Mouse (Mus musculus) midbrain, embryonic 14.5 days (tissue): ENCODE data around the gene Zfand6. TPM values are rescaled to one million over a fixed set of nuclear protein-coding genes. Genes with fewer than 3 reads are reported as not detected.

ENCODE experiments used
- ATAC-seq: fragments of 200-750 bp; cut with Nextera tagmentation; 2 replicates; pipeline ENCODE4 v1.8.0; 2017; ENCODE audit warnings: moderate number of reproducible peaks, moderate library complexity; ENCODE audit not compliant: low FRiP score, low TSS enrichment
- DNase-seq: peaks from one replicate; pipeline ENCODE4 v3.0.0-alpha.2; 2015
- H3K27ac ChIP-seq: fragments of 300-500 bp; sonication (generic); replicated peaks from 2 replicates; pipeline ENCODE4 v1.5.1; 2014; ENCODE audit warnings: mild to moderate bottlenecking, low read depth, low read length, moderate library complexity
- H3K27me3 ChIP-seq: fragments of 300-500 bp; sonication (generic); 2 replicates; pipeline ENCODE4 v1.6.1; 2014; ENCODE audit warnings: low read length, control low read depth, mixed read lengths; ENCODE audit not compliant: control insufficient read depth, insufficient read depth
- H3K36me3 ChIP-seq: fragments of 300-500 bp; sonication (generic); 2 replicates; pipeline ENCODE4 v1.6.1; 2014; ENCODE audit warnings: low read length, control low read depth; ENCODE audit not compliant: control insufficient read depth, insufficient read depth
- H3K4me1 ChIP-seq: fragments of 300-500 bp; sonication (generic); 2 replicates; pipeline ENCODE4 v1.6.1; 2014; ENCODE audit warnings: mild to moderate bottlenecking, antibody characterized with exemption, low read length, control low read depth; ENCODE audit not compliant: control insufficient read depth, insufficient read depth
- H3K4me2 ChIP-seq: fragments of 300-500 bp; sonication (generic); 2 replicates; pipeline ENCODE4 v1.6.1; 2014; ENCODE audit warnings: mild to moderate bottlenecking, low read length, moderate library complexity
- H3K4me3 ChIP-seq: fragments of 300-500 bp; sonication (generic); replicated peaks from 2 replicates; pipeline ENCODE4 v1.5.1; 2014; ENCODE audit warnings: low read depth, low read length
- H3K9ac ChIP-seq: fragments of 300-500 bp; sonication (generic); replicated peaks from 2 replicates; pipeline ENCODE4 v1.6.1; 2014; ENCODE audit warnings: mild to moderate bottlenecking, low read length, moderate library complexity
- H3K9me3 ChIP-seq: fragments of 300-500 bp; sonication (generic); 2 replicates; pipeline ENCODE4 v1.6.1; 2016; ENCODE audit warnings: low read length, control low read depth, mixed read lengths; ENCODE audit not compliant: control insufficient read depth
- WGBS: fragments of 180-500 bp; shearing (Covaris S2); extraction: QIAGEN DNeasy Blood & Tissue Kit; methylation state at CpG from one replicate; pipeline ENCODE4 v1.1.7; 2014; 5-methylcytosine and 5-hydroxymethylcytosine counted together
- polyA plus RNA-seq: library from polyadenylated mRNA; unstranded; fragments of >200 nt; fragmentation: Nextera tagmentation; extraction: Ambion mirVana; gene quantifications from 2 replicates; pipeline ENCODE4 v1.2.1, GENCODE M21; 2014

The Zfand6 gene
- polyA plus RNA-seq, 1 experiment from 2014 or later, result 206 TPM

DNA sequence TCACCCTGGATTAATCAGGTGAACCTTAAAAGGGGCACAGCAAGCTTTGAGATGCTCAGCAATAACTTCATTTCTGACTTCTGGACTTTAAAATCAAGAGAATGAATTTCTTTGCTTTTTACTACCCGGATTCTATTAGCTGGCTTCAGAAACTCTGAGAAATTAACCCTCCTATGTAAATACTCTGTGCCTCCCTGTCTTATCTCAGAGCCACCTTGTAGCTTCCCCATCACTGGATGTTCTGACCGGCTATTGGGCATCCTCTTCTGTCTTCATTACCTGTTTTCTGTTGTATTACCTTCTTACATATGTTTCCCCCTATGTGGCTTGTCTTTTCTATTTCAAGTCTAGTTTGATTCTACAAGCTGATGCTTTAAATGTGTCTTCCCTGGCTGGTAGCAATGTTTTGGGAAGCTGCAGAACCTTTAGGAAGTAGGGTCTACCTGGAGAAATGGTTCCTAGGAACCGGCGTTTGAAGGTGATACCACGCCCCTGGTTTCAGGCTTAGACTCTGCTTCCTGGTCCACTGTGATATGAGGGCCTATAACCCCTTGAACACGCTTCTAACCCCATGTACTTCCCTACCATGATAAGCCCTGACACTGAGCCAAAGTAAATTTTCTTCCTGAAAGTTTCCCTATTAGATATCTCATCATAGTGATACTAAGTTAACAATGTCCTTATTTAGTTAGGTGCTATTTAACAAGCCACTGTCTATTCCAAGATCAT lies 46.3 kb downstream of the Zfand6 start:
- H3K9me3 ChIP-seq, result no peaks in the 10 kb centered on the region
- no peaks in the 10 kb centered on the region for H3K36me3 ChIP-seq
- ATAC-seq (no peak), DNase-seq (no peak)
- no peak overlapping the region for H3K4me2 ChIP-seq
- no peak overlapping the region for H3K9ac ChIP-seq
- H3K4me1 ChIP-seq, result no peaks in the 10 kb centered on the region
- no peak overlapping the region for H3K4me3 ChIP-seq
- no peaks in the 10 kb centered on the region for H3K27me3 ChIP-seq
- WGBS, result 96% methylated on average over 6 of the region's 6 CpGs
- H3K27ac ChIP-seq, result no peak overlapping the region

DNA sequence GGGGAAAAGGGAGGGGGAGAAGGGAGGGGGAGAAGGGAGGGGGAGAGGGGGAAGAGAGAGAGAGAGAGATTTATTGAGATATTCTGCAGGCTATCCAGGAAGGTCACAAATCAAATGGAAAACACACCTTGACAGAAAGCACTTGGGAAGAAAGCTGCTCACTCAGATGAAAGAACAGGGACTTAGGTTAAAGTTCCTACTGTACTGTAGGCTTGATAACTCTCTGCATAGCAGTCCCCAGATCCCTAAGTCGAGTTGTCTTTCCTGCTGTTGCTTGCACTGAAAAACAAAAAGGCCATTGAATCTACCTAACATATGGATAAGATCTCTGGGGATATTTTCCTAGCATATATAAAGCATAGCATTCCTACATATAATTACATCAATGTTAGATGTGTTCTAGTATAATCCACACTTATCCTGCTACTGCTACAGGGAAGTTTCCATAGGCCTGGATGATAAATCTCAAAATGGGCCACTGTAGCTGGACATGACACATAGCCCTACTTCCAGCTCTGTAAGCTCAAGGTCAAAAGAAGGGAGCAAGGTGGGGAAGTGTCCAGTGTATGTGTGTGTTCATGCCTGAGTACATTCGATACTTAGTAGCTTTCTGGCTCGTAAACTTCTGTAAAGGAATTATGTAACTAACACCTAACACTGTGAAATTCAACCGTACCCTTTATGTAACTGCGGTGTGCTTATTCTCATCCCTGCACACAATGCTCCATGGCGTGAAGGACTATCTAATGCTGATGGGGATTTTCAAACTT lies 47.4 kb downstream of the Zfand6 start:
- Histone ChIP-seq H3K4me3 (no peak overlapping the region), H3K4me1 (no peaks in the 10 kb centered on the region), H3K36me3 (no peaks in the 10 kb centered on the region), H3K27ac (no peak overlapping the region), H3K9ac (no peak overlapping the region), H3K27me3 (no peaks in the 10 kb centered on the region), H3K4me2 (no peak overlapping the region), H3K9me3 (no peaks in the 10 kb centered on the region)
- WGBS, result 90% methylated on average over 6 of the region's 6 CpGs
- DNase-seq (no peak), ATAC-seq (no peak)

DNA sequence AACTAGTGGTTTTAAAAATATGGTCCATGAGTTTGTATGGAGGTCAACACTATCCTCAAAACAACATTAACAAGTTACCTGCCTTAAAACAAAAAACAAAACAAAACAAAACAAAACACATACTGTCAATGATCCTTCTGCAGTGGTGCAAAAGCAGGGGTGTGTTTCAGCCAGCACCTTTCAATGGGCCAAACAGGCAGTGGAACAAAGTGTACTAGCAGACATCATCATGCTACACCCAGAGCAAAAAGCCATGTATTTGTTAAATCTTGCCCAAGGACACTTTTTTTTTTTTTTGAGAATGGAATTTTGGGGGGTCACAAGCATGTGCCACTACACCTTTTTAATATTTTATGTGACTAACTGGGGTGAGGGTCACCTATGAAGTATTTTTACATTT lies 52.8 kb downstream of the Zfand6 start:
- H3K27ac ChIP-seq, result no peak overlapping the region
- no peak for DNase-seq
- no peak overlapping the region for H3K4me2 ChIP-seq
- ATAC-seq, result no peak
- peaks cover 6% of the 10 kb centered on the region for H3K36me3 ChIP-seq
- H3K9me3 ChIP-seq, result no peaks in the 10 kb centered on the region
- no peak overlapping the region for H3K4me3 ChIP-seq
- H3K27me3 ChIP-seq, result no peaks in the 10 kb centered on the region
- no peaks in the 10 kb centered on the region for H3K4me1 ChIP-seq
- no peak overlapping the region for H3K9ac ChIP-seq

DNA sequence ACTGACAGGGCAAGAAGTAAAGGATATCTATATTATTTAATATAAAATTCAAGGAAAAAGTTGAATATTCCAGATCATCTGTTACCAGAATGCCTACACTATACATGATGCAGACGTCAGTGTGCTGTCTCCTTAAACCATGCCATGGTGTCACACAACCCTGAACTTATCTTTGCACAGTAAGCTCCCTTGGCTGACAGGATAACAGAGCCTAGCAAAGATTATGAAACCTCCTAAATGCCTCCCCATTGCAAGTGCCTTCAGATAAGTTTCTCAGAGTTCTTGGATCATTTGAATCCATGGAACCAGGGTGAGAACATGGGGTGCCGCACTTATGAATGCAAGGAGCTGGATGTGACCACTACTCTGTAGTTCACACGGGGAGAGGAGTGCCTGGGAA lies 57.9 kb downstream of the Zfand6 start:
- DNase-seq (no peak), ATAC-seq (no peak)
- H3K4me2 ChIP-seq, result no peak overlapping the region
- no peak overlapping the region for H3K27ac ChIP-seq
- no peaks in the 10 kb centered on the region for H3K4me1 ChIP-seq
- no peak overlapping the region for H3K4me3 ChIP-seq
- 94% methylated on average over 3 of the region's 3 CpGs for WGBS
- no peaks in the 10 kb centered on the region for H3K27me3 ChIP-seq
- no peak overlapping the region for H3K9ac ChIP-seq
- peaks cover 15% of the 10 kb centered on the region for H3K36me3 ChIP-seq
- H3K9me3 ChIP-seq, result no peaks in the 10 kb centered on the region

DNA sequence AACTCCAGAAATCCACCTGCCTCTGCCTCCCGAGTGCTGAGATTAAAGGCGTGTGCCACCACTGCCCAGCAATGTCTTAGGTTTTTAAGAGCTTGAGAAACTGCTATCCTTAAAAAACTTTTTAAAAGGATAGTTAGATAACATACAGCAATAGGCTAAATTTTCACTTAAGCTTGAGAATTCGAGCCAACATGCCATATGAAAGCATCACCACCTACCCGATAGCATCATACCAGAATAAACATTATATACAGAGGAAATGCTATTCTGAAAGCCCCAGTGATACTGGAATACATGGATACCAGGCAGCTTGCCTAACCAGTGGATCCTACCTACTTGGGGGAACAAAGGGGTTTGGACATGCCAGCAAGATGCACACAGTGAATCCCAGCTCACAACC lies 66.0 kb downstream of the Zfand6 start:
- 98% methylated on average over 4 of the region's 4 CpGs for WGBS
- Histone ChIP-seq H3K4me2 (no peak overlapping the region), H3K27ac (no peak overlapping the region), H3K9me3 (no peaks in the 10 kb centered on the region), H3K9ac (no peak overlapping the region), H3K4me1 (no peaks in the 10 kb centered on the region), H3K27me3 (no peaks in the 10 kb centered on the region), H3K36me3 (peaks cover 26% of the 10 kb centered on the region; the same call in 1 of the 2 replicates), H3K4me3 (no peak overlapping the region)
- no peak for DNase-seq
- no peak for ATAC-seq

DNA sequence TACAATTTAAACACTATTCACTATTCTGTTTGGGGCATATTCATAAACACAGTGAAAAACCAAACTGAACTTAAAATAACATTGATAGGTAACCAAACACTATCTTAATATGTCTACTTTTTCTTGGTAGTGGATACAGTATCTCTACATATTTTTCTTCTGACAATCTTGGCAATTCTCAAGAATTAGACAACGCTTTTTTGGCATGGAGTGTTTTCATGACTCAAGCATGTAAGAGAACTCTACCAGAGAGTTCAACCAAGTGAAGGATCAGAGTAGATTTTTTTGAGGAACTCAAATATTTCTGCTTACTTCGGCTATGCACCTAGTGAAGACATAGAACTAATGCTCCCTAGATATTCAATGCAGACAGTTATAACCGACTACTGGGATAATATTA lies 68.8 kb downstream of the Zfand6 start:
- DNase-seq, result no peak
- H3K4me3 ChIP-seq, result no peak overlapping the region
- no peak overlapping the region for H3K4me2 ChIP-seq
- no peak overlapping the region for H3K27ac ChIP-seq
- H3K36me3 ChIP-seq, result peaks cover 32% of the 10 kb centered on the region
- H3K9ac ChIP-seq, result no peak overlapping the region
- no peaks in the 10 kb centered on the region for H3K27me3 ChIP-seq
- no peak for ATAC-seq
- H3K9me3 ChIP-seq, result no peaks in the 10 kb centered on the region
- 97% methylated on average over 3 of the region's 3 CpGs for WGBS
- H3K4me1 ChIP-seq, result no peaks in the 10 kb centered on the region

DNA sequence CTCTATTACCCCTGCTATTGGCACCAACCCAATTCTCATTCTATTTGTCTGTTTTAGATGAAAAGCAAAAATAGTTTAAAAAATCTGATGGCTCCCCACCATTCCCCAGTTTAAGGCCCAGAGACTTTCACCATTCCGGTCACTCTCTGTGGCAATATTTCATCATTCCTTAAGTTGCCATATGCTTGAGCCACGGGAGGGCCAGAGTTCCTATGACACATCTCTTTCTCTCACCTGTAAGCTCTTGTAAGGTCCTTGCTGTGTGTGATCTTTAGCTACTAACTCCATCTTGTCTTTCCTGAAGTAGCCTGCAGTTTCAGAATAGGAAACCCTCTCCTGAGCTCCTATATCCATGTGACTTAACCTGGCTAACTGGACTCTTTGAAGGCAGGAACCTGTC lies 70.8 kb downstream of the Zfand6 start:
- Histone ChIP-seq H3K9ac (no peak overlapping the region), H3K4me1 (no peaks in the 10 kb centered on the region), H3K4me2 (no peak overlapping the region), H3K27me3 (no peaks in the 10 kb centered on the region), H3K9me3 (no peaks in the 10 kb centered on the region), H3K4me3 (no peak overlapping the region), H3K27ac (no peak overlapping the region), H3K36me3 (peaks cover 26% of the 10 kb centered on the region)
- ATAC-seq (no peak), DNase-seq (no peak)
- 95% methylated on average over 2 of the region's 2 CpGs for WGBS

DNA sequence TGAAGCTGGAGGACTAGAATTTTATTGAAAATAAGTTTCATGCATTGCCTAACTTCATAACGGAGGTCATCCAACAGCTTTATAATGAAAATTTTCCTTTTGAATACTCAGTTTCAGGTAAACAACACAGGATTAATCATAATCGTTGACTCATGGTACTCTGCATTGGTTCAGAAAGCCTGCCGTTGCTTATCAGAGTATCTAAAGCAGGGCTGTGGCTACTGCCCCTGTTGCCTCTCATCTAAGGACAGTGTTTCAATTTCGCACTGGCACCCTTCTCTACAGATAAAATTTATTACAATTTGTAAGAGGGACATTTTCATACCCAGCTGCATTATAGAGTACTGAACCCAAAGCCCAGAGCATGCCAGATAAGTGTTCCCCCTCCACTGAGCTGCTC lies 77.3 kb downstream of the Zfand6 start:
- DNase-seq, result no peak

DNA sequence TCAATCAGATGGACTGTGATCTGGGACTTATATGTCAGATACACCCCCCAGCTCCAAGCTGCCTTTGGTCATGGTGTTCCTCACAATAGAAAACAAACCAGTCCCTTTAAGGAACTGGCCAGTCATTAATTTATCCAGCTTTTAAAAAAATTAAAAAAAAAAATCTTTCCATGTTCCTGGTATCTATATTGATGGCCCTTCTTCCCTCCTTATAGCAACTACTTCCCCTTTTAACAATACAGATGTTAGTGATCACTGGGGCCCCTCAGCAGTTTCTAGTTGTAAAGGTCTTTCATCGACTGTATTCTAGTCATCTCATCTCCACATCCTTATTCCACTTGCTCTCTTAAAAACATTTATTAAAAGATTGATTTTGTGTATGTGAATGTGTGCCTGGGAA lies 78.2 kb downstream of the Zfand6 start:
- WGBS, result 96% methylated on average over 1 of the region's 1 CpGs
- H3K4me2 ChIP-seq, result no peak overlapping the region
- no peak overlapping the region for H3K27ac ChIP-seq
- no peak overlapping the region for H3K9ac ChIP-seq
- no peak for DNase-seq
- H3K36me3 ChIP-seq, result peaks cover 2% of the 10 kb centered on the region; the same call in 1 of the 2 replicates
- no peaks in the 10 kb centered on the region for H3K4me1 ChIP-seq
- ATAC-seq, result no peak
- no peaks in the 10 kb centered on the region for H3K27me3 ChIP-seq
- H3K4me3 ChIP-seq, result no peak overlapping the region
- H3K9me3 ChIP-seq, result no peaks in the 10 kb centered on the region

More for the DNA sequence above, 77.3 kb downstream of the Zfand6 start:
- 94% methylated on average over 4 of the region's 4 CpGs for WGBS
- Histone ChIP-seq H3K27ac (no peak overlapping the region), H3K4me1 (no peaks in the 10 kb centered on the region), H3K27me3 (no peaks in the 10 kb centered on the region), H3K4me2 (no peak overlapping the region), H3K4me3 (no peak overlapping the region), H3K36me3 (peaks cover 2% of the 10 kb centered on the region; the same call in 1 of the 2 replicates), H3K9ac (no peak overlapping the region), H3K9me3 (no peaks in the 10 kb centered on the region)
- ATAC-seq, result no peak
